Mouse (Mus musculus) cortical plate, adult 2 months (tissue): ENCODE data around the gene Ikzf3.

Experiments
- CTCF ChIP-seq: fragments of 200-500 bp; IDR thresholded peaks from 2 replicates; pipeline ENCODE4 v1.5.1; 2011; ENCODE audit warnings: mild to moderate bottlenecking, control low read depth, low read length; ENCODE audit not compliant: insufficient read depth; ENCODE audit errors: extremely low read depth
- POLR2A ChIP-seq: fragments of 200-500 bp; IDR thresholded peaks from 2 replicates; pipeline ENCODE4 v1.6.1; 2011; ENCODE audit warnings: mild to moderate bottlenecking, low read length, control low read depth; ENCODE audit not compliant: insufficient read depth; ENCODE audit errors: extremely low read depth

DNA sequence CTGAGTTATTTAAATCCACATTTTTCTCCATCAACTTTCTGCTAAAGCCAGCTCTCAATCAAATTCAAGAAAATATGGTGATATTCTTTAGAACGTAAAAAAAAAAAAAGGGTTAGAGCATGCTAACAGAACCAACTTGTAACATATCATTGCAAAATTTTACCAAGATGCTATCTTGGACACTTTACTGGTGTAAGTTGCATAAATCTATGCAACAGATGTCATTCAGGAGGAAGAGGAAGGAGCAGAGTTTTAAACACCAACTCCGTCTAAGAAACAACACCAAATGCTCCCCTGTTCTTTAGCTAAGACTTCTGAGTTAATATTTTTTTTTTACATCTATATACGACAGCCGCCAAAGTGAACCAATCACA is 69.4 kb downstream of the Ikzf3 start:
- no peak for TF ChIP-seq POLR2A
- TF ChIP-seq CTCF, result no peak
